Mouse (Mus musculus) heart, adult 2 months (tissue): ENCODE results near the gene Cdkl2.

Source experiments
- CTCF ChIP-seq: fragments of 200-600 bp; IDR thresholded peaks from 2 replicates; pipeline ENCODE4 v1.8.1; 2022; ENCODE audit warnings: antibody characterized with exemption, mild to moderate bottlenecking, moderate library complexity
- EP300 ChIP-seq: fragments of 200-500 bp; IDR thresholded peaks from 2 replicates; pipeline ENCODE4 v1.6.1; 2011; ENCODE audit warnings: low read depth, low read length, control low read depth; ENCODE audit not compliant: insufficient read depth
- POLR2A ChIP-seq: fragments of 200-500 bp; IDR thresholded peaks from 2 replicates; pipeline ENCODE4 v1.6.1; 2011; ENCODE audit warnings: mild to moderate bottlenecking, low read depth, low read length, control low read depth; ENCODE audit not compliant: insufficient read depth

GRCm38 (mm10) chr5:91959986-91960385 is 83.7 kb downstream of the Cdkl2 start:
- no peak for TF ChIP-seq POLR2A
- no peak for TF ChIP-seq CTCF
- TF ChIP-seq EP300 = no peak
